Mouse (Mus musculus): ENCODE data around the gene Pip4k2a. TPM values are rescaled to one million over a fixed set of nuclear protein-coding genes. Genes with fewer than 3 reads are reported as not detected.

The Pip4k2a gene
- total and polyA plus RNA-seq, 2 experiments from 2014 or later: 8.4 to 9.3 TPM

GRCm38 (mm10) chr2:18919797-18920354 is 78.0 kb downstream of the Pip4k2a start:
- Histone ChIP-seq H3K36me3 (ENCODE audit: insufficient read depth) (no peaks in the 10 kb centered on the region), H3K4me1 (ENCODE audit: insufficient read depth) (peaks cover 3% of the 10 kb centered on the region; the same call in 1 of the 2 replicates), H3K9me3 (ENCODE audit: low read length) (no peaks in the 10 kb centered on the region), H3K9ac (no peak overlapping the region), H3K27ac (ENCODE audit: low read depth, low read length) (no peak overlapping the region), H3K4me2 (ENCODE audit: low read depth) (no peak overlapping the region), H3K27me3 (ENCODE audit: insufficient read depth, low read length) (no peaks in the 10 kb centered on the region), H3K4me3 (ENCODE audit: low read depth, low read length) (no peak overlapping the region)
- no peak for ATAC-seq
- no peak for DNase-seq
- TF ChIP-seq CTCF (IDR thresholded peaks at IDR 0.05; ENCODE audit: low read depth): no peak
- WGBS: 72% methylated on average over 5 of the region's 5 CpGs

GRCm38 (mm10) chr2:18917838-18918237 is 80.1 kb downstream of the Pip4k2a start:
- DNase-seq: no peak
- no peak overlapping the region for H3K4me2 ChIP-seq (ENCODE audit: low read depth)
- H3K9me3 ChIP-seq (ENCODE audit: low read length): no peaks in the 10 kb centered on the region
- H3K4me3 ChIP-seq (ENCODE audit: low read depth, low read length): no peak overlapping the region
- H3K9ac ChIP-seq: no peak overlapping the region
- no peak for ATAC-seq
- no peaks in the 10 kb centered on the region for H3K36me3 ChIP-seq (ENCODE audit: insufficient read depth)
- WGBS: 93% methylated on average over 2 of the region's 2 CpGs
- TF ChIP-seq CTCF (IDR thresholded peaks at IDR 0.05; ENCODE audit: low read depth): no peak
- no peak overlapping the region for H3K27ac ChIP-seq (ENCODE audit: low read depth, low read length)
- no peaks in the 10 kb centered on the region for H3K27me3 ChIP-seq (ENCODE audit: insufficient read depth, low read length)
- 0 out of 2 replicates have a peak, but pooled peaks cover 8% of the 10 kb centered on the region for H3K4me1 ChIP-seq (ENCODE audit: insufficient read depth)

- WGBS: 91% methylated on average over 1 of the region's 1 CpGs
Measured at GRCm38 (mm10) chr2:18917380-18917750, 80.6 kb downstream of the Pip4k2a start.

GRCm38 (mm10) chr2:18916615-18917379 is 81.1 kb downstream of the Pip4k2a start:
- Histone ChIP-seq H3K9ac (no peak overlapping the region), H3K4me2 (ENCODE audit: low read depth) (no peak overlapping the region), H3K27ac (ENCODE audit: low read depth, low read length) (no peak overlapping the region), H3K4me3 (ENCODE audit: low read depth, low read length) (no peak overlapping the region), H3K9me3 (ENCODE audit: low read length) (no peaks in the 10 kb centered on the region), H3K36me3 (ENCODE audit: insufficient read depth) (no peaks in the 10 kb centered on the region), H3K27me3 (ENCODE audit: insufficient read depth, low read length) (no peaks in the 10 kb centered on the region), H3K4me1 (ENCODE audit: insufficient read depth) (0 out of 2 replicates have a peak, but pooled peaks cover 8% of the 10 kb centered on the region)
- no peak for ATAC-seq
- no peak for DNase-seq
- TF ChIP-seq CTCF (IDR thresholded peaks at IDR 0.05; ENCODE audit: low read depth): no peak
- WGBS: 66% methylated on average over 14 of the region's 14 CpGs

More at GRCm38 (mm10) chr2:18917380-18917750, 80.6 kb downstream of the Pip4k2a start:
- H3K9ac ChIP-seq: no peak overlapping the region
- H3K4me1 ChIP-seq (ENCODE audit: insufficient read depth): 0 out of 2 replicates have a peak, but pooled peaks cover 8% of the 10 kb centered on the region
- no peaks in the 10 kb centered on the region for H3K36me3 ChIP-seq (ENCODE audit: insufficient read depth)
- H3K4me2 ChIP-seq (ENCODE audit: low read depth): no peak overlapping the region
- no peaks in the 10 kb centered on the region for H3K27me3 ChIP-seq (ENCODE audit: insufficient read depth, low read length)
- ATAC-seq: no peak
- no peak overlapping the region for H3K4me3 ChIP-seq (ENCODE audit: low read depth, low read length)
- DNase-seq: no peak
- no peaks in the 10 kb centered on the region for H3K9me3 ChIP-seq (ENCODE audit: low read length)
- no peak for TF ChIP-seq CTCF (IDR thresholded peaks at IDR 0.05; ENCODE audit: low read depth)
- no peak overlapping the region for H3K27ac ChIP-seq (ENCODE audit: low read depth, low read length)

- TF ChIP-seq CTCF (IDR thresholded peaks at IDR 0.05; ENCODE audit: low read depth): no peak
- ATAC-seq (no peak), DNase-seq (no peak)
- Histone ChIP-seq H3K4me1 (ENCODE audit: insufficient read depth) (0 out of 2 replicates have a peak, but pooled peaks cover 8% of the 10 kb centered on the region), H3K36me3 (ENCODE audit: insufficient read depth) (no peaks in the 10 kb centered on the region), H3K9ac (no peak overlapping the region), H3K27me3 (ENCODE audit: insufficient read depth, low read length) (no peaks in the 10 kb centered on the region), H3K9me3 (ENCODE audit: low read length) (no peaks in the 10 kb centered on the region), H3K27ac (ENCODE audit: low read depth, low read length) (0 out of 2 replicates have a peak overlapping the region, but pooled peaks have one; percentile 10), H3K4me2 (ENCODE audit: low read depth) (no peak overlapping the region), H3K4me3 (ENCODE audit: low read depth, low read length) (no peak overlapping the region)
- WGBS: 84% methylated on average over 2 of the region's 2 CpGs
Measured at GRCm38 (mm10) chr2:18916042-18916407, 81.9 kb downstream of the Pip4k2a start.

- no peak for ATAC-seq
- no peak overlapping the region for H3K4me3 ChIP-seq (ENCODE audit: low read depth, low read length)
Measured at GRCm38 (mm10) chr2:18915372-18916041, 82.4 kb downstream of the Pip4k2a start.

More at GRCm38 (mm10) chr2:18915372-18916041, 82.4 kb downstream of the Pip4k2a start:
- no peaks in the 10 kb centered on the region for H3K9me3 ChIP-seq (ENCODE audit: low read length)
- no peaks in the 10 kb centered on the region for H3K27me3 ChIP-seq (ENCODE audit: insufficient read depth, low read length)
- no peak for TF ChIP-seq CTCF (IDR thresholded peaks at IDR 0.05; ENCODE audit: low read depth)
- H3K4me2 ChIP-seq (ENCODE audit: low read depth): no peak overlapping the region
- peak; percentile 26 for DNase-seq
- WGBS: 56% methylated on average over 9 of the region's 9 CpGs
- H3K27ac ChIP-seq (ENCODE audit: low read depth, low read length): 0 out of 2 replicates have a peak overlapping the region, but pooled peaks have one; percentile 10
- no peaks in the 10 kb centered on the region for H3K36me3 ChIP-seq (ENCODE audit: insufficient read depth)
- no peak overlapping the region for H3K9ac ChIP-seq
- H3K4me1 ChIP-seq (ENCODE audit: insufficient read depth): 0 out of 2 replicates have a peak, but pooled peaks cover 8% of the 10 kb centered on the region
